Mouse (Mus musculus) liver, adult 2 months (tissue): ENCODE data around the gene Stmn1.

ENCODE experiments used
- CTCF ChIP-seq: fragments of 200-500 bp; IDR thresholded peaks from 2 replicates; pipeline ENCODE4 v1.5.1; 2011; ENCODE audit warnings: low read depth, low read length, control low read depth
- POLR2A ChIP-seq: fragments of 200-500 bp; IDR thresholded peaks from 2 replicates; pipeline ENCODE4 v1.6.1; 2011; ENCODE audit warnings: low read length, control low read depth; ENCODE audit not compliant: insufficient read depth; ENCODE audit errors: extremely low read depth

GRCm38 (mm10) chr4:134436659-134437058 lies 31.5 kb upstream of the Stmn1 start:
- TF ChIP-seq CTCF (no peak), POLR2A (no peak)
